Mouse (Mus musculus) mouse embryonic stem cell (cell line): Measurements from ENCODE around the gene Mogs.

Experiments
- in situ Hi-C, 2 experiments: fragments of 300-500 bp; cut with MboI; formaldehyde crosslinking; loops; 1 replicate in 1 of 2; 3 replicates in 1 of 2; pipeline ENCODE4 v1.14.3; 2019 to 2020; ENCODE audit warnings: low sequenced_read_pairs in 2 of 2, low pct_unique_long_range_greater_than_20kb in 1 of 2, mixed read lengths in 1 of 2; ENCODE audit not compliant: unreplicated experiment in 1 of 2

The Mogs gene

DNA sequence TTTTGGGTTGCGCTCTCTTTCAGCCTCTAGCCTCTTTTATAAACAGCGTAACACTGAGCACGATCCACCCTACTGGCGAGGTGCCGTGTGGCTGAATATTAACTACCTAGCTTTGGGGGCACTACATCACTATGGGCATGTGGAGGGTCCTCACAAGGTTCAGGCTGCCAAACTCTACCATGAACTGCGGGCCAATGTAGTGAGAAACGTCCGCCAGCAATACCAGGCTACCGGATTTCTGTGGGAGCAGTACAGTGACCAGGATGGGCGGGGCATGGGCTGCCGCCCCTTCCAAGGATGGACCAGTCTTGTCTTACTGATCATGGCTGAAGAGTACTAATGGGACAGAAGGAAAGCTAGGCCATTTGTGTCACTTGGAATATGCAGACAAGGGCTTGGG, 3.1 kb downstream of the Mogs start:
- in situ Hi-C loops, result no loop called here

DNA sequence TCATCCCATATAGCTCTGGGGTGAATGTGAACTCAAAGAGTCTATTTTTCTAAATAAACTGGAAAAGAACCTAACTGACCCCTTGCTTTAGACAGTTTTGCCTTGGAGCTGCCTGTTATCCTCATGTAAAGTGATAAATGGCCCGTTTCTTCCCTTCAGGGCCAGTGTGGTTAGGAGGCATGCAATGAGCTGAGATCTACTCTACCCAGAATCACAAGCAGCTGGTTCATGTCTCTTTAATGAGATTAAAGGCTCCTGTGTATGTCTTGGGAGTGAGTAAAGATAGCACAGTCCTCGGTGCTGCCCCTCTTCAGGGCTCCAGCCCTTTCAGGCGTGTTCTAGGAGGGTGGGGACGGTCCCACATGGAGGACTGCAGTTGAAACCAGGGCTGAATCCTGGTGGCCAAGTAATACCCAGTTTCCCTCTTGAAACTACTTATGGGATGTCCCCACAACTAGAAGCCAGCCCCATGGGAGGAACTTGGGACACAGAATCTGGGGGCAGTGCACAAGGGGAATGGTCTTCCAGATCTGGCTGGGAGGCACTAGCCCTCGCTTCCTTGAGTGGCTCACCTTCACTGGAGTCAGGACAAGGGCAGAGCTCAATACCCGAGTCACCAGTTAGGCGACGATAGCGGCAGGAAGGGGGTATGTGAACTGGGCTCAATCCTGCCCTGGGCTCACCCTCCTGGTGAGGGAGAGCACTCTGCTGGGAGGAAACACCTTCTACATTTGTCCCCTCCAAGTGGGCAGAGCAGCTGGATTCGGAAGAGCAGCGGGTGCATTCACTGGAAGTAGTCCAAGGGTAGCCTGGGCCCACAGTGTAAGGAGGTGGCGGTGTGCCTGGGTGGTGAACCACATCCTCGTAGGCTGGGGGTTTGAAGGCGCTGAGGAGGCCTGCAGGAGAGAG, 3.8 kb downstream of the Mogs start:
- in situ Hi-C loops, result no loop called here

DNA sequence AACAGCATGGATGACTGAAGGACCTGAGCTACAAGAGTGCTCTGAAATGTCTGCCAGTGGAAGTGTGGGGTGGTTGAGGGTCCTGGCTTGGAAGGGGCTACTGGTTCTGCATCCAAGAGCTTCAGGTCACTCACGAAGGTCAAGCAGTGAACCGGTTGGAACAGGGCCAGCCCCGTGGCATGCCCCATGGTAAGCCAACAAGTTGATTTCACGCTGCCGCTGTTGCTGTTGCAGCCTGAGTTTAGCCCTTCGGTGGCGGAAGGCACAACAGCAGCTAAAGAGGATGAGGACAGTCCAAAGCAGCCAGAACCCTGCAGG, 4.4 kb downstream of the Mogs start:
- in situ Hi-C loops, result no loop called here

DNA sequence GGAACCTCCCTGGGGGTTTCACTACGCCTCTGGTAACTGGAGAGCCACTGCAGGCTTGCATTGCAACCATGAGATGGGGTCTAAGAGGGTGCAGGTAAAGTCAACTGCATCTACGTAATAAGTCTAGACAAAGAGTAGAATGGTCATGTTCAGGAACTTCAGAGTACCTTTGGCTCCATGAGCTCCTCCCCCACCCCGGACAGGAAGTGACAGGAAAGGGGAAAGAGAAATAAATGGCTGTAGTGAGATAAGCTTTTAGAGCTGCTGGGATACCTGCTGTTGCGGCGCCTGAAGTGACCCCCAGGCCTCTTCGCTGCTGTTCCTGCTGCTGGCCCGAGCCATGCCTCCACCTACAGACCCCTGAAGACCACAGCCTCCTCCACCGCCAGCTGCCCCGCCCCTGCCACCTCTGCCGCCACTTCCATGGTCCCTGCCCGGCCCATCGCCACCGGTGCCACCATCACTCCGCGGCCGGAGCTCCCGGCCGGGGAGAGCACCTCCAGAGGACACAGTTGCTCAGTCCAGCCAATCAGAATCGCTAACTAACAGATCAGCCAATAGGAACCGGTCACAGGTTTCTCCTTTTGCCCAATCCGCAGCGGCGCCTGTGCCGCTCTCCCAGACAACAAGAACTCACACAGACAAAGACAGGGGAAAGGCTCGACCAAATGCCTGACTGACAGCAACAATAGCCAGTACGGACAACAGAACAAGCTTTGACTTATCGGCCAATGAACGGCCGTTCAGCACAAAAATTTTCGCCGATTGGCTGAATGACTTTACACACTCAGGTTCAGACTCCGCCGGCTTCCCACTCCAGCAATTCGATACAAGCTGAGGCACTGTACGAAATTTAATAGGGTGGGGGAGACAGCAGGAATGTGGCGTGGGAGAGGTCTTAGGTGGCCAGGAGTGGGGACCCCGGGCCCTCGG, 5.9 kb downstream of the Mogs start, which contains the start of gene Wbp1:
Wbp1 (minus strand) TSS at position 630 of the 933 bp plus-strand sequence.
- in situ Hi-C loops, result no loop called here

DNA sequence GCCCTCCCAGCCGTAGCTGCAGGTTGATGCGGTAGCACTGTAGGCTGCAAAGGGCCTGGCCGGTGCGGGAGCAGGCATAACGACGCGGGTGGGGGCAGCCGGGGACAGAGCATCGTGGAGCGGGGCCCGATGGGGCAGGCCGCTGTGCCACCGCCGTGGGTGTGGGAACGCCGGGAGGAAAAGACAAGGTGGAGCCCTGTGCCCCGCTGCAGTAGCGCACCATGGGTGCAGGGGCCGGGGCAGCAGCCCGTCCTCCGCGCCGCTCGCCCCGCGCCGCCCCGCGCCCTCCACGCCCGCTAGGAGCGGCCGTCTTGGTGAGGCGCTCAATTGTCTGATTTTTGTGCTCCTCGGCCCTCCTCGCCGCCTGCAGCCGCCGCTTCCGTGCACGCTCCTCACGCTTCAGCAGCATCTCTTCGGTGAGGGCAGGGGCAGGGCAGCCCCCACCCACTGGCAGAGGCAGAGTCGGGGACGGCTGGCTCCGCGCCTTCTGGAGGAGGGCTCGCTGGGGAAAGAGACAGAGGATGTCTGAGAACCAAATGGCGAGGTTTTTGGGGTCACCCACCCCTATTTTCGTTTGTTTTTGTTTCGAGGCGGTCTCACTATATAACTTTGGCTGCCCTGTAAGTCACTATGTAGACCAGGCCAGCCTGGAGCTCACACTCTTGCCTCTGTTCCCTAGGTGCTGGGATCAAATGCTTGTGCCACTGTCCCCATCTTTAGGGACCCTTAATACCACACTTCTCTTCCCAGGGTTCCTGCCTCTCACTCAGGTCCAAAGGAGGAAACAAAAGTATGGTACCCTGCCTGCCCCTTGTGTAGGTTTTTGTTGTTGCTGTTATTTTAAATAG, 6.8 kb downstream of the Mogs start:
- in situ Hi-C loops, result no loop called here

DNA sequence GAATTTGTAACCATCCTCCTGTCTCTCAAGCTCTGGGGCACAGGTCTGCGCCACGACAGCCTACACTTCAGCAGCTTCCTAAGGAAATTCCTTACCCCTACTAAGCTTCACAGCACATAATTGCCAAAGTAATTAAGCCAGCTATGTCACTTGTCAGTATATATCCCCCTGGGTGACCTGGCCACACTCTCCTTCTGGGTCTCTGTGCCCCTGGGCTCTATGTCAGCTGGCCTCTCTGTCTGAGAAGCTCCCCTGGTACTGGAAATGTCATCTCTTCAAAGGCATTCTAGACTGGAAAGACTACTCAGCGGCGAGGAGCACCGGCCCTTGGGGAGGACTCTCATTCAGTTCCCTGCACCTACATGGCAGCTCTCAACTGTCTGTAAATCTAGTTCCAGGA, 7.7 kb downstream of the Mogs start:
- in situ Hi-C loops, result no loop called here

DNA sequence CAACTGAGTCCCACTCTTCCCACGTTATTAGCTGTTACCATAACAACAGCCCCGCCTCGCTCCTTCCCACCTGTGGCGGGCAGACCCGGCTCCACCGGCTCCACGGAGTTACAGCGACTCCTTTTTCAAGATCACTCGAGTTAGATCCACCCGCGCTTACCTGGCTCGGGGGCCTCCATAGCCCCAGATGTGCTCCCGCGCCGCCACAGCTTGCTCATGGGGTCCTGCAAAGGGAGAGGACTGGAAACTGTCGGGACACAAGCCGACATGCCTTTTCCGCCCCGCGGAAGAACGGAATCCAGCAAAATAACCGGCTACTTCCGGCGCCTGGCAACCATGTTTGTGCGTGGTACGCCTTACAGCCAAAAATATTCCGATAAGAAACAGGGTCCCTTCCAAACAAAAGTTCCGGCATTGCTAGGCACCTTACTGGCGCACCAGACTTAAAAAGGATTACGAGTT, 9.6 kb downstream of the Mogs start:
- in situ Hi-C loops, result no loop called here

DNA sequence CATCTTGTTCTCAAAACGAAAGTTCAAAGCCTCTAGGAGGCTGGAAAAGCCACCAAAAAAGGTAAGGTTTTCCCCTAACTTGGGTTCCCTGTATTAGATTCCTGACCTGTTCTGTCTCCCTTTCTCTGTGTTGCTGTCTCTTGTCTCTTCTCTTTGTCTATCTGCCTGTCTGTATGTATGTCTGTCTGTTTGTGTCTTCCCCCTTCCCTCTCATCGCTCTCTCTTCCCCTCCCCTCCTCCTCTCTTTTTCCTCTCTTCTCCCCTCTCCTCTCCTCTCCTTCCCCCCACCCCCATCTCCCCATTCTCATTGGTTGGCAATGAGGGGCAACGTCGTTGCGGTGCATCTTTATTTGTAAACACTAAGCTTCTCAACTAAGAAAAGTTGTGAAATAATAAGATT, 10.0 kb downstream of the Mogs start, which contains the start of gene Ino80b:
Ino80b (minus strand) TSS at position 101 of the 400 bp plus-strand sequence.
- in situ Hi-C loops, result no loop called here

DNA sequence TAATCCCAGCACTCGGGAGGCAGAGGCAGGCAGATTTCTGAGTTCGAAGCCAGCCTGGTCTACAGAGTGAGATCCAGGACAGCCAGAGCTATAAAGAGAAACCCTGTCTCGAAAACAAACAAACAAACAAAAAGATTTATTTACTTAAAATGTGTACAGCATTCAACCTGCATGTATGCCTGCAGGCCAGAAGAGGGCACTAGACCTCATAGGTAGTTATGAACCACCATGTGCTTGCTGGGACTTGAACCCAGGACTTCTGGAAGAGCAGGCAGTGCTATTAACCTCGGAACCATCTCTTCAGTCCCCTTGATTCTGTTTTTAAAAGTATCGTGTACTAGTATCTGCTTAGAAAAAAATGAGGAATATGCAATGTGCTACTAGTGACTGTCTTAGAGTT, 12.1 kb downstream of the Mogs start:
- in situ Hi-C loops, result no loop called here

DNA sequence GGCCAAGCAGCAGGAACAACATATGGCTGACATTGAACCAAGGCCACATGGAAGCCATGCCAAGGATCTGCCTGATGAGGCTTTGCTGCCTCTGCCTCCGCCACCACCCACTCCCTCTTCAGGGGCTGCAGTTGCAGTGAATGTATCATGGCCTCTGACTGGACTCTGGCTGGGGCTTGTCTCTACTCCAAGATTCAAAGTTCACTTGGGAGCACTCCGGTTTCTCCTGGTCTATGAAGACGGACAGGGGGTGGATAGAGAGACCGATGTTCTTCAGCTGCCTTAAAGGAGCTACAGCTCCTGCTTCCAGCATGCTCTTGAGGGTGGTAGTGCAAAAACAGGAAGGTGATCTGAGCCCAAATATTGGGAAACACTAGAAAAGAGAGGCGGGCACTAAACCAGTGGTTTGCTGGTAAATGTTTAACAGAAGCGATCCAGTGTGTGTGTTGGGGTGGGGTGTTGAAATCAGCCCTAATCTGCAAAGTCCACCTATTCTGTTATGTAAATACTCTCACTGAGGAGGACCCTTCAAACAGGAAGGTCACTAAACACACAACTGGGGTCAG, 16.3 kb downstream of the Mogs start:
- in situ Hi-C loops, result no loop called here

DNA sequence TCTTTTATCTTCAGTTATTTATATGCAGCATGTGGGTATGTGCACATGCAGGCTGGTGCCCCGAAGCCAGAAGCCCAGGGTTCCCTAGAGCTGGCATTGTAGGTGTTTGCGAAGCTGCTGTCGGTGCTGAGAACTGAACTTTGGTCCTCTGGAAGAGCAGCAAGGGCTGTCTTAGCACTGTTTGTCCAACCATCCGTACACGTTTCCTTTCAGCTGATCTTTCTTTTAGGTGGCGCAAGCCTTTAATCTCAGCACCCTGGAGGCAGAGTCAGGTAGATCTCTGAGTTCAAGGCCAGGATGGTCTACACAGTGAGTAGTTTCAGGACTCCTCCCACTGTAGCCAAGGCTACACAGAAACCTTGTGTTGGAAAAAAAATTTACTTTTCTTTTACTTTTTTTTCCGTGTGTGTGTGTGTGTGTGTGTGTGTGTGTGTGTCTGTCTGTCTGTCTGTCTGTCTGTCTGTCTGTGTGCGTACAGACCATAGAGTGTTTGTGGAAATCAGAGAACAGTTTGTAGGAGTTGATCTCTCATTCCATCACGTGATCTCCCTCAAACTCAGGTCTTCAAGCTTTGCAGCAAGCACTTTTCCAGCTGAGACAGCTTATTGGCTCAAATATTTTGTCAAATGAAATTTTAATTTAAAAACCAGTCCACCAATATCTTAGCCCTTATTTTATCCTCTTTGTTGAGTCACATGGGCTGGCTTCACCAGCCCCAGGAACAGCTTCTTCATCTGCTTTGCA, 17.1 kb downstream of the Mogs start:
- in situ Hi-C loops, result no loop called here

DNA sequence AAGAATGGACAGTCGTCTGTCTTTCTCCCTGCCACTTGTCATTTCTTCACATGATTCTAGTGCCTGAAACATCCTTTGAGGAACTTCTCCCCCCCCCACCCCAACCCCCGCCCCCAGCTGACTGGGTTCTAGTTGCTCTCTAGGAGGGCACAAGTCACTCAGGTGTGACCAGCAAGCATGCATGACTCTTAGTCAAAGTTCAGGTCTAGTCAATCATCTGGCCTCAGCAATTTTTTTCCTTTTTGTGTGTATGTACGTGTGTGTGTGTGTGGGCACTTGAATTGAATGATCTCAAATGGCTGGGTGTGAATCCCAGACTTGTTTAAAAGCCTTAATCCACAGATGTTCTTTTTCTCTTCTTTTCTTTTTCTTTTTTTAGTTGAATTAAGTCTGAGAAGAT, 18.9 kb downstream of the Mogs start:
- in situ Hi-C loops, result no loop called here

DNA sequence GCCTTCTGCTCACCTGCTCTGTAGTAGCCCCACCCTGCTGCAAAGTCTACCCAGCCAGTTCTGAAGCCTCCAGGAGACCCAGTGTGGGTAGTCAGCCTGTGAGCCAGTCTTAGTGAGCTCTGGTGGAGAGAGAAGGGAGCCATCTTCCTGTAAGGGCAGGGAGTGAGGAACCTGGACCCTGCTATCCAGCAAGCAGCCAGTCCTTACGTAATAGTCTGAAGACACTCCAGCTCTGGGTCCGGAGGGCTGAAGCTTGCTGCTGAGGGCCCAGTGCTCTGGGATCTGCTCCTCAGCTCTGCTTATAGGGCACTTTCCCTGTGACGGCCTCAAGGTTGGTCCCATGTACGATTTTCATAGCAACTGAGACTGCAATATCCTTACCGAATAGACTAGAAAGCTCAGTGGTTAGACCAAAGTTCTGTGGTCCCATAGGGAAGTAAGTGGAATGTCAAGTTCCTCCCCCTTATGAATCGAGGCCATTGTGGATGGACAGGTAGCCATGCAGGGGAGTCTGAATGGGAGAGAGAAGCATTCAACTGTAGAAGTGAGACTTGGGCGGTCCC, 19.7 kb downstream of the Mogs start, which contains the start of gene Rtkn:
Rtkn (plus strand) TSS at position 513 of the 563 bp plus-strand sequence.
- in situ Hi-C loops, result no loop called here

DNA sequence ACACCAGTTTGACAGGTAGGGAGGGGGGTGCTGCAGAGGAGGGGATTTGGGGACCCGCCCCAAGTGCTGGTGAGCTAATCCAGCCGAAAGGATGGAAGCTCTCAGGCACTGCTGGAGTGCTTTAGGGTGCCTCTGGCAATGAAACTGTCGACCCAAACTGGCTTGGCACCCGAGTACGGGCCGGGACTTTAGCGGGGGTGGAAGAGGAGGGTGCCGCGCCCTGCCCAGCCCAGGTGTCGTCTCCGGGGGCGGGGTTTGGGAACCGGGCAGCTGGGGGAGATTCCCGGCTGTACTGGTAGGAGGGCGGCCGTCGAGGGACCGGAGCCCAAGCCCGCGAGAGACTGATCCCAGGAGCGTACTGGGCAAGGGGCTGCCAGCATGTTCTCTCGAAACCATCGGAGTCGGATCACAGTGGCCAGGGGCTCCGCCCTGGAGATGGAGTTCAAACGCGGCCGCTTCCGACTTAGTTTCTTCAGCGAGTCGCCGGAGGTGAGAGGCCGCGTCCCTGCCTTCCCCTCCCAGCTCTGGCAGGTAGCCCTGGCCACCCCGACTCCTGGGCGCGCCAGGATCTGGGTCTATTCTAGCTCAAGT, 20.4 kb downstream of the Mogs start:
- in situ Hi-C loops, result no loop called here

DNA sequence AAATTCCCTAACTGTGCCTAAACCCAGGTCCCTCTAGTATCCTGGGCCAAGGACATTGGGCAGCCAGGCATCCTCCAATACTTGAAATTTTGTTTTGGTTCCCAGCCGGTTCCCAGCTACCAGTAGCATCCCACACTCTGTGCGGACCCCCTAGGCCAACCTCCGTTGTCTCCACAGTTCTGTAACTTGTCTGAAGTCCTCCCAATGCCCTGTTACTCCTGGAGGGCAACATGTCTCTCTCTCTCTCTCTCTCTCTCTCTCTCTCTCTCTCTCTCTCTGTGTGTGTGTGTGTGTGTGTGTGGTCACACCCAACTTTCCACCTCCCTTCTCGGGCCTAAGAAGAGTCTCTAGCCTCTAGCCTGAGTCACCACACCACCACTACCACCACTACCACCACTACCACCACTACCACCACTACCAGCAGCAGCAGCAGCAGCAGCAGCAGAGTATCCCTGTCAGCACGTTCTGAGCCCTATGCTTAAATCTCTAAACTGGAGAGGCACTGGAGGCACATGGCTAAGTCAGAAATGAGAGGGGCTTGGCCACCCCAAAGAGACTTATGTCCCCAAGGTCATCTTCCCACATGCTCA, 21.1 kb downstream of the Mogs start:
- in situ Hi-C loops, result no loop called here

DNA sequence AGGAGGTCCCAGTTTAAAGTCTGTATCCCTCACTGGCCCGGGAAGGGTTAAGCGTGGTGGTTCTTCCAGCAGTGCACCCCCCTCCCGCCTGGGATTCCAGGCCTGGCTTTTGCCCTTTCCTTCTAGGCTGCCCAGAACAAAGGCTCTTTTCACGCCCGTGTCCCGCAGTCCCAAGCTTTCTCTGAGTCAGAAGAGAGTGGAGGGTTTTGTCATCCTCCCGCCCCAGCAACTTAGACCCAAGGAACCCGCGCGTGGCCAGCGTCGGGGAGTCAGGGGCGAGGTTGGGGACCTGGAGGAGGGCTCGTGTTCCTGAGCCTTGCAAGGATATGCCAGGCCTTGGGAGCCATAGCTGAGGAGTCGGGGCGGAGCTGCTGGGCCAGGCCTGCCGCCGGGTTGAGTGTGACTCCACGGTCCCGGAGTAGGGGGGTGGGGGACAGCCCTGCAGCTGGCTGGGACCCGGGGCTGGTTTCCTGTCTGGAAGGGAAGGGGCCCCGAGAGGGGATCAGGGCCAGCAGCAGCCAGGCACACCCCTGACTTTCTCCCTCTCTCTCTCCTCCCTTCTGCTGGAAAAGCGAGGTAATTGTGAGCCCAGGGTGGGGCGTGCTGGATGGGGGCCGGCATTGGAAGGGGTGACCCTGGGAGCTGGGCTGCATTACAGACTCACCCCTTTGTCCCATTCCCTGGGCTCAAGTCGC, 21.7 kb downstream of the Mogs start:
- in situ Hi-C loops, result no loop called here
